Mouse (Mus musculus) ES-Bruce4 (cell line): ENCODE measurements around the gene Srrd. TPM values are rescaled to one million over a fixed set of nuclear protein-coding genes. Genes with fewer than 3 reads are reported as not detected.

Experiments used
- H3K27ac ChIP-seq: 2 replicates; pipeline ENCODE4 v1.5.1; 2012; ENCODE audit warnings: low read length, inconsistent platforms; ENCODE audit not compliant: insufficient read depth
- H3K27me3 ChIP-seq: 2 replicates; pipeline ENCODE4 v1.6.1; 2012; ENCODE audit warnings: mild to moderate bottlenecking, low read length, inconsistent platforms; ENCODE audit not compliant: control insufficient read depth, poor library complexity, insufficient read depth, severe bottlenecking
- H3K36me3 ChIP-seq: 2 replicates; pipeline ENCODE4 v1.6.1; 2012; ENCODE audit warnings: inconsistent platforms, mild to moderate bottlenecking, low read length, moderate library complexity; ENCODE audit not compliant: control insufficient read depth, poor library complexity, insufficient read depth, severe bottlenecking
- H3K4me1 ChIP-seq: one replicate; pipeline ENCODE4 v1.8.1; 2011; ENCODE audit warnings: low read length; ENCODE audit not compliant: control insufficient read depth, insufficient read depth
- H3K4me3 ChIP-seq: 2 replicates; pipeline ENCODE4 v1.5.1; 2011; ENCODE audit warnings: low read depth, mild to moderate bottlenecking, low read length
- H3K9ac ChIP-seq: 2 replicates; pipeline ENCODE4 v1.6.1; 2012; ENCODE audit warnings: low read depth, mild to moderate bottlenecking, inconsistent platforms; ENCODE audit not compliant: poor library complexity, severe bottlenecking
- H3K9me3 ChIP-seq: replicated peaks from 2 replicates; pipeline ENCODE4 v1.6.1; 2012; ENCODE audit warnings: mild to moderate bottlenecking, low read length, inconsistent platforms; ENCODE audit not compliant: control insufficient read depth, poor library complexity, insufficient read depth, severe bottlenecking
- CTCF ChIP-seq: IDR thresholded peaks from one replicate; pipeline ENCODE4 v1.8.1; 2011; ENCODE audit warnings: low read depth, low read length
- EP300 ChIP-seq: IDR thresholded peaks from 2 replicates; pipeline ENCODE4 v1.6.1; 2011; ENCODE audit warnings: low read depth, low read length; ENCODE audit not compliant: insufficient read depth
- POLR2A ChIP-seq: IDR thresholded peaks from one replicate; pipeline ENCODE4 v1.8.1; 2011; ENCODE audit warnings: low read length; ENCODE audit not compliant: insufficient read depth
- polyA plus RNA-seq: library from polyadenylated mRNA; stranded (reverse); fragments of >200 nt; gene quantifications from 2 replicates; pipeline ENCODE4 v1.2.4, GENCODE M21; 2011; ENCODE audit warnings: low read depth; ENCODE audit not compliant: missing spikeins, insufficient read depth, insufficient read length

Gene Srrd
- polyA plus RNA-seq, 1 experiment = 19.1 TPM

DNA sequence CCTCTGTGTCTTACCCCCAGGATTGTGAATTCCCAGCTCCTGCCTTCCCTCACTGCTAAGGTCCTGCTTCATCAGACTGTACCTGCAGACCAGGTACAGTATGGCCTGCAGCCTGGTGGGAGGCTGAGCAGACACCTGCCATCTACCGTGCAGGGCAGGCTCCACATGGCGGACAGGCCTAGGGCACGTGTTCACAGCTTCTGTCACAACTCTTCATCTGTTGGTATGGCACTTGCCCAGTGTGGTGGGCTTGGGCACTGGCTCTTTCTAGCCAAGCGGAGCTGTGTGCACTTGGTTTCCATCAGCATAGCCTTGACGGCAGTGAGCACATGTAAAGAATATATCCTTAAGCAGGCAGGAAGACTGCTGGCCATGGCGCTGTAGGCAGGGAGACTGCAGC is 24.0 kb upstream of the Srrd start:
- Histone ChIP-seq H3K4me3 (no peak overlapping the region), H3K9ac (no peak overlapping the region), H3K27me3 (no peaks in the 10 kb centered on the region), H3K9me3 (no peaks in the 10 kb centered on the region), H3K27ac (no peak overlapping the region), H3K36me3 (no peaks in the 10 kb centered on the region), H3K4me1 (no peaks in the 10 kb centered on the region)
- TF ChIP-seq CTCF (no peak), POLR2A (no peak)

DNA sequence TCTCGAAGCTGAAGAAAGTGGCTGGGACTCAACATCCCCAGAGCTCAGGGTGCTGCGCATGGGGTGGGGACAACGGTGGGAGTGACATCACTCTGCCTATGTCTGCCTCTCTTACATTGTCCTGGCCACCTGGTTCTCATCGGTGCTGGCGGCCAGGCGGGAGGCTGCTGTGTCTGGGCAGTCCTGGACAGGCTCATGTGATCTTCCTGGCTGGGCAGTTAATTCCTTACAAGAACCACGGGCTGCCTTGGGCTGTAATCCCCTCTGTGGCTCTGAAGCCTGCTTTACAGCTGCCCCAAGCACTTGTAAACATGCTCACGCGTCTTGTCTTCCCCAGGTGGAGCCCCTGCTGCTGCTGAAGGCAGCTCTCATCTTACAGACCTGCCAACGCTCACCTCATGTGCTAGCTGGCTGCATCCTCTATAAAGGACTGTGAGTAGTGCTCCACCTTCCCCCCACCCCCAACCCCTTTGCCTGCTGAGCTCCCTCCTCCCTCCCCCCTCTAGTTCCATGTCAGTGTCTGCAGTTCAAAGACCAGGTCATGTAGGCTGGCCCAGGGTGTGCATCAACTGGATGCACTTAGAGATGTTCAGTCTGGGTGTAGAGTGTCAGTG is 21.5 kb upstream of the Srrd start:
- Histone ChIP-seq H3K36me3 (no peaks in the 10 kb centered on the region), H3K4me3 (no peak overlapping the region), H3K9me3 (no peaks in the 10 kb centered on the region), H3K9ac (no peak overlapping the region), H3K4me1 (no peaks in the 10 kb centered on the region), H3K27me3 (no peaks in the 10 kb centered on the region), H3K27ac (no peak overlapping the region)
- no peak for TF ChIP-seq POLR2A

DNA sequence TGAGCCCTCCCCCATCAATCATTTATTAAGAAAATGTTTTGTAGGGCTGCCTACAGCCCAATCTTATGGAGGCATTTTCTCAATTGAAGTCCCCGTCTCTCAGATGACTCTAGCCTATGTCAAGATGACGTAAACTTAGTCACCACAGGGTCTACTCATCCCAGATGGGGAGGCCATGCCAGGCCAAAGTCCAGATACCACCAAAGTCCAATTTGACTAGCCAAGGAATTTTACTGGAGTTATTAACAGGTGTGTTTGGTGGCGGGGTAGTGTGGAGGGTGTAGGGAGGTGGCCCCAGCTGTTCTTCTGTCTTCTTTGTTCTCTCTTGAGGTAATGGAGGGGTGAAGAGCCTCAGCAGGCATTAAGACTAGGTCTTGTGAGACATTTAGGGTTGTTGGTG is 17.2 kb upstream of the Srrd start:
- TF ChIP-seq CTCF (no peak), POLR2A (no peak), EP300 (no peak)
- H3K9ac ChIP-seq = no peak overlapping the region
- no peaks in the 10 kb centered on the region for H3K36me3 ChIP-seq
- no peaks in the 10 kb centered on the region for H3K4me1 ChIP-seq
- H3K9me3 ChIP-seq = no peaks in the 10 kb centered on the region
- H3K27me3 ChIP-seq = no peaks in the 10 kb centered on the region
- no peak overlapping the region for H3K27ac ChIP-seq
- no peak overlapping the region for H3K4me3 ChIP-seq

DNA sequence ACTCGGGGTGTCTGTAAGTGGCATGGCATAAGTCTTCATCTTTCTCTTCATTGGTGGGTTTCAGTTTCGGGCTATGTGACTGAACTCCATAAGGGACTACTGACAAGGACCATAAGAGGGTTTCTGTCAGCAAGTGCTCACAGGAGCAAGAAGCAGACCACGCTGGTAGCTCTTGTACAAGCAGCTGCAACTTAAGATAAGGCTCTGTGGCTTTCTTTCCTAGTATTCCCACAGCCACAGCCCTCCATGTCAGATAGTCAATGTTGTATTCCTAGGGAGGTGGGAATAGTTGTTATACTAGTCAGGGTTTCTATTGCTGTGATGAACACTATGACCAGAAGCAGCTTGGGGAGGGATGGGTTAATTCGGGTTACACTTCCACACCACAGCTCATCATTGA is 16.7 kb upstream of the Srrd start:
- no peaks in the 10 kb centered on the region for H3K9me3 ChIP-seq
- no peaks in the 10 kb centered on the region for H3K27me3 ChIP-seq
- H3K9ac ChIP-seq = no peak overlapping the region
- TF ChIP-seq EP300 (no peak), POLR2A (no peak), CTCF (no peak)
- H3K4me3 ChIP-seq = no peak overlapping the region
- no peak overlapping the region for H3K27ac ChIP-seq
- no peaks in the 10 kb centered on the region for H3K4me1 ChIP-seq
- H3K36me3 ChIP-seq = no peaks in the 10 kb centered on the region

DNA sequence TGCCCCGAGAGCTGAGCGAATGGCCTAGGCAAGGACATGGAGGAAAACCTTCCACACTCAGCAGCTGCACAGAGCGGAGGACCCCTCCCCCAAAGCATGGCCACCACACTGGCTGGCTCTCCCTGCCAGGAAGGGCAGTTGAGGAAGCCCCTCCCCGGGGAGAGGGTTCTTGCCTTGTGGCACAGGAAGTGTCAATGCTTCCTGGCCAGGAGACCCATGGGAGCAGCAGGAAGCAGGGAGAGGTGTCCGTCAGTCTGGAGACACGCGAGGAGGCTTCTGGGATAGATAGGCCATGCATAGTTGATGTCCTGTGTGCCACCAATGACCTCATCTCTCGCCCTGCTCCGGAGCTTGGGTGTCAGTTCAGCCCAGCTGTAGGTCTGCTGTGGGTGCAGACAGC is 13.5 kb upstream of the Srrd start:
- no peaks in the 10 kb centered on the region for H3K9me3 ChIP-seq
- H3K4me1 ChIP-seq = no peaks in the 10 kb centered on the region
- no peaks in the 10 kb centered on the region for H3K27me3 ChIP-seq
- H3K36me3 ChIP-seq = no peaks in the 10 kb centered on the region
- no peak overlapping the region for H3K27ac ChIP-seq
- no peak overlapping the region for H3K9ac ChIP-seq
- TF ChIP-seq CTCF = no peak
- no peak for TF ChIP-seq POLR2A
- no peak for TF ChIP-seq EP300
- H3K4me3 ChIP-seq = no peak overlapping the region

DNA sequence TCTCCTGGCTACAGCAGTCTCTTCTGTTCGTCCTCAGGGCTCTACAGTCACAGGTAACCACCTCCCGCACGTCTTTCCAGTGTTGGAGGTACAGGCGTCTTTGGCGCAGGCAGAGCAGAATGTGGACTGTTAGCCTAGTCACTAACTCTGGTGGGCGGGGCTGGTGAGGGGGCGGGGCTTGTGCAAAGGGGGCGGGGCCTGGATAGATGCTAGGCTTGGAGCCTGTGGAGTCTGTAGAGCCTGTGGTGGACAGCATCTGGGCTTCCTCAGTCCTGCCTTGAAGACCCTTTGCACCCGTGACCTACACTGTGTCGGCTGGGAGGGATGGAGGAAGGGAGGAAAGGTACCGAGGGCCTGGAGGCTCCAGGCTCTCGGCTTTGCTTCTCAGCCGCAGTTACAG is 13.1 kb upstream of the Srrd start, which contains the start of gene Gm6583:
Gene Gm6583 (minus strand): TSS at position 124 of the 400 bp plus-strand sequence.
- Histone ChIP-seq H3K36me3 (no peaks in the 10 kb centered on the region), H3K4me1 (no peaks in the 10 kb centered on the region)

More for the DNA sequence above, 13.1 kb upstream of the Srrd start, which contains the start of gene Gm6583:
- H3K4me3 ChIP-seq = no peak within 1 kb of the TSS
- no peaks in the 10 kb centered on the region for H3K9me3 ChIP-seq
- no peak within 1 kb of the TSS for H3K27ac ChIP-seq
- no peak within 1 kb of the TSS for H3K9ac ChIP-seq
- H3K27me3 ChIP-seq = no peaks in the 10 kb centered on the region
- TF ChIP-seq POLR2A = no peak
- TF ChIP-seq CTCF = no peak
- TF ChIP-seq EP300 = no peak
